Mouse (Mus musculus) spleen, adult 10 weeks (tissue): Measurements from ENCODE around the gene Adck1. TPM values are rescaled to one million over a fixed set of nuclear protein-coding genes. Genes with fewer than 3 reads are reported as not detected.

Experiments used
- polyA plus RNA-seq: library from polyadenylated mRNA; stranded (reverse); fragments of 350-450 nt; fragmentation: Illumina TruSeq; extraction: RNeasy Lipid Tissue Mini Kit (QIAGEN cat#74804); gene quantifications from one replicate; pipeline ENCODE4 v1.2.3, GENCODE M21; 2015; ENCODE audit warnings: low replicate concordance; ENCODE audit not compliant: insufficient read depth

Gene Adck1
- 9.6 TPM for polyA plus RNA-seq

DNA sequence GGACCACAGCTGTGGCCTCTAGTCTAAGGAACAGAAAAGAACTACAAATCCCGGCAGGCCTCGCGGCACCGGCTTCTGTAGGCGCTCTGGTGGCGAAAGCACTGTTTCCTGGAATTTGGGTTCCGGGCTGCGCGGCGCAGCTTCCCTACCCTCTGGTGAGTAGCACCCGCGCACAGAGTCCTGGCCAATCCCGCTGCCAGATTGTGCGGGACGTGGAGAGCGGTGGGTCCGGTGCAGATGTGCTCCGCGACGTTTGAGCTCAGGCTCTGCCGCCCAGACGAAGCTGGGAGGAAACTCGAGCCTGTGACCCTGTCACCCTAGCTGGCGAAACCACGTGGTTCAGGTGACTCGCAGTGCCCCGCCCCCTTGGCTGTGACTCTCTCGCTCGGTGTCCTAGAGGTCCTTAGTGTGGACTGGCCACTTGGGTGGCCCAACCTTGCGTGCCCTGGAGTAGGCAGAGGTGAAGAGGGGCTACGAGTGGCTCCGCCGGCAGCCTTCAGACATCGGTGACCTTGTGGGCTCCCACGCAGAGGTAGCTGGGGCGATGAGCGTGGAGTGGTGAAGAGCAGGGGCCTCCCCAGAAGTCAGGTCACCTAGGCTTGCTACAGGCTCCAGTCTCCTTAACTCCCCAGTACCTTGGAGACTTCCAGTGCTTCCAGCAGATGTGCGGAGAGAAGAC is at the start of gene Adck1:
TSS of gene Adck1 (plus strand) at position 114 of the 679 bp plus-strand sequence.

DNA sequence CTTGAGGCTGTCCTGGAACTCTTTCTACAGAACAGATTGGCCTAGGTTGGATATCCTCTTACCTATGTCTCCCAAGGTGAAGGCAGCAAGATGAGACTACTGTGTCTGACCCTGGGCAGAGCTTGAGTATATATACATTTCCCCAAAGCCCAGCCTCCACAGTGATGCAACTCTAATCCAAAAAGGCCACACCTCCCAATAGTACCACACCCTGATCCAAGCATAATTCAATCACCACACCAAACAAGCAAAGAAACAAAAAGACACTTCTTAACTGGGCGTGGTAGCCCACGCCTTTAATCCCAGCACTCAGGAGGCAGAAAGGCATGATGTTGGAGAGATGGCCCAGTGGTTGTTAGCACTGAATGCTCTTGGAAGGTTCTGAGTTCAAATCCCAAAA is 36.4 kb upstream of the Adck1 start, which contains the start of gene Gm5039:
TSS of gene Gm5039 (minus strand) at position 101 of the 400 bp plus-strand sequence.

Other genes starting within 250 kb of the Adck1 start
- gene Gm10436, start 178.4 kb upstream of the Adck1 start, polyA plus RNA-seq: not detected
- not detected for gene Gm8332, start 110.5 kb upstream of the Adck1 start, polyA plus RNA-seq
- gene Gm5662, start 86.1 kb upstream of the Adck1 start, polyA plus RNA-seq: not detected
- not detected for gene Gm5039, start 36.5 kb upstream of the Adck1 start, polyA plus RNA-seq